Mouse (Mus musculus): ENCODE results near the gene Uba1.
A peak's percentile ranks its signal among the peaks of the same experiment; 100 is the strongest.
"Not testable (repeated sequence)": the region's sequence is repeated elsewhere in the genome, so short reads cannot be mapped to it uniquely, and the experiment has no call there.

Gene Uba1

DNA sequence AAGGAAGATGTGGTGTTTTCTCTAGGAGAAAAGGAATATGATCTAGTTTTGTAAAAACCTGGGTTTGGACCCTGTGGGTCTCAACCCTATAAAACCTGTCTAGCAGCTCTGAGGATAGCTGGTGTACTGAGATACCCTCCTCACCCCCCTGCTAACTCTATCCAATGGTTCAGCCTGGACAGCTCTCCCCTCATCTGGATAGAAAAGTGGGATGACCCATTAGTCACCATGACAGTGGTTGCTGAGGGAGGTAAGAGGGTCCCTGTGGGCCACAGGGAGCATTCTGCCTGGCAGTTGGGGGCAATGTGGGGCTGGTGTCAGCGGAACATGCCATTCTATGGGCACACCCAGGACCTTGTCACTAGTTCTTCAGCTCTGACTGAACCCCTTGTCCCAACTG, 34.5 kb downstream of the Uba1 start:
- Histone ChIP-seq H3K27me3 (ENCODE audit: insufficient read depth, low read length) (no peaks in the 10 kb centered on the region), H3K36me3 (ENCODE audit: insufficient read depth, low read length) (peaks cover 69% of the 10 kb centered on the region), H3K4me1 (replicated peaks; ENCODE audit: low read depth, low read length) (peaks cover 25% of the 10 kb centered on the region), H3K9me3 (ENCODE audit: low read length) (no peaks in the 10 kb centered on the region), H3K4me3 (replicated peaks; ENCODE audit: low read length) (no peak overlapping the region)
- TF ChIP-seq CTCF (conservative IDR thresholded peaks at IDR 0.05; ENCODE audit: low read length) = no peak
- TF ChIP-seq POU5F1 (IDR thresholded peaks at IDR 0.05; ENCODE audit: borderline replicate concordance, low read length) = no peak
- TF ChIP-seq NANOG (IDR thresholded peaks at IDR 0.05; ENCODE audit: borderline replicate concordance, low read length) = no peak

DNA sequence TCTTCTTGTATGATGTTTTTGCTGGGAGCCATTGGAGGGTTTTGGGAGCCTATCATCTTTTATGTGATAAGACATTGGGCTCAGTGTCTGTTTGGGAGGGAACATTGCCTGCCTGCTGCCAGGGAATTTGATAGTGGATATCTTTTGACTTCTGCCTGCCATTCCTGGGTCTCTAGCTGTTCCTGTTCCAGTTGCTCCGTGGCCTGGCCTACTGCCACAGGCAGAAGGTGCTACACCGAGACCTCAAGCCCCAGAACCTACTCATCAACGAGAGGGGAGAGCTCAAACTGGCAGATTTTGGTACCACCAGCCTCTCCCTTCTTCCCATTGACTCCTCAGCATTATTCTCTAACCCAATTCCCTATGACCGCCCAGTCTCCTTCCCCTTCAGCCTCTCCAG, 37.7 kb downstream of the Uba1 start:
- no peak for TF ChIP-seq CTCF (conservative IDR thresholded peaks at IDR 0.05; ENCODE audit: low read length)
- no peak for TF ChIP-seq POU5F1 (IDR thresholded peaks at IDR 0.05; ENCODE audit: borderline replicate concordance, low read length)
- TF ChIP-seq NANOG (IDR thresholded peaks at IDR 0.05; ENCODE audit: borderline replicate concordance, low read length) = no peak
- no peaks in the 10 kb centered on the region for H3K9me3 ChIP-seq (ENCODE audit: low read length)
- H3K36me3 ChIP-seq (ENCODE audit: insufficient read depth, low read length) = peaks cover 93% of the 10 kb centered on the region
- no peak overlapping the region for H3K4me3 ChIP-seq (replicated peaks; ENCODE audit: low read length)
- peaks cover 8% of the 10 kb centered on the region for H3K4me1 ChIP-seq (replicated peaks; ENCODE audit: low read depth, low read length)
- H3K27me3 ChIP-seq (ENCODE audit: insufficient read depth, low read length) = no peaks in the 10 kb centered on the region

DNA sequence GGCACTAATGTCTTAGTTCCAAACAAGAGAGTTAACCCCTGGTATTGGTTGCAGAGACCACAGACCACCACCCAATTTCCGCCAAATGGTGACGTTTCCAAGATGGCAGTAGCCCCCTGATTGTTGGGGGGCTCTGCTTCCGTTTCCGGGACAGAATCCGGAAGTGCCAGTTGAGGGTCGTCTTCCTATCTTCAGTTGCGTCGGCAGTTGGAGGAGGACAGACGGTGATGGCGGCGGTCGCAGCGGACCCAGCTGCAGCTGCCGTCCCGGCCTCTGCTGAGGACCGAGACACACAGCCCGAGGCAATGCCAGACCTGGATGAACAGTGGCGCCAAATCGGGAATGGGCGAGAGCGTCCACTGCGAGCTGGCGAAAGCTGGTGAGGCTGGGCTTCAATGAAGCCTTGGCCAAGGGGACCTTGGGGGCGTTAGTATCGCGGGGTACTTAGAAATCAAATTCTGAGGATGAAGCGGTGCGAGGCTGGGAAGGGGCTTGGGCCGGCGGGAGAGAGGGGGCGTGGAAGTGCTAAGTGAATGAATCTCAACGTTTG, 45.7 kb downstream of the Uba1 start, which contains the start of gene Usp11:
Gene Usp11, plus strand, starts transcription at position 166 of the 550 bp plus-strand sequence.
- Histone ChIP-seq H3K27me3 (ENCODE audit: insufficient read depth, low read length) (no peaks in the 10 kb centered on the region), H3K36me3 (ENCODE audit: insufficient read depth, low read length) (peaks cover 33% of the 10 kb centered on the region), H3K4me1 (replicated peaks; ENCODE audit: low read depth, low read length) (peaks cover 28% of the 10 kb centered on the region), H3K4me3 (replicated peaks; ENCODE audit: low read length) (peak within 1 kb of the TSS; percentile 86), H3K9me3 (ENCODE audit: low read length) (no peaks in the 10 kb centered on the region)
- TF ChIP-seq POU5F1 (IDR thresholded peaks at IDR 0.05; ENCODE audit: borderline replicate concordance, low read length) = no peak
- TF ChIP-seq NANOG (IDR thresholded peaks at IDR 0.05; ENCODE audit: borderline replicate concordance, low read length) = no peak
- no peak for TF ChIP-seq CTCF (conservative IDR thresholded peaks at IDR 0.05; ENCODE audit: low read length)

- no peak for TF ChIP-seq CTCF (conservative IDR thresholded peaks at IDR 0.05; ENCODE audit: low read length)
- no peak for TF ChIP-seq NANOG (IDR thresholded peaks at IDR 0.05; ENCODE audit: borderline replicate concordance, low read length)
- TF ChIP-seq POU5F1 (IDR thresholded peaks at IDR 0.05; ENCODE audit: borderline replicate concordance, low read length) = no peak
- peak overlapping the region; percentile 86 for H3K4me3 ChIP-seq (replicated peaks; ENCODE audit: low read length)
Measured at GRCm38 (mm10) chrX:20704295-20705082, 46.4 kb downstream of the Uba1 start.

DNA sequence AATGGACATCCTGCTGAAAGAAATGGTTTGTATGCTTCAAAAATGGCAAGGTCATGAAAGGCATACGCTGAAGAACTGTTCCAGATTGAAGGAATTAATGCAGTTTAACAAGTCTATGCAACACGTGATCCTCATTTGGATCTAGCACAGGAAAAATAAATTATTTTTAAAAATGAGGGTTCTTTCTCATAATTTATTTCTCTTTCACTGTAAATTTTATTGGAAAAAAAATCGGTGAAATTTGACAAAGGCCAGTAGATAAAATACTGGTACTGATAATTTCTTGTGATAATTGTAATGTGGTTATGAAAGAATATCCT, 46.9 kb downstream of the Uba1 start:
- Histone ChIP-seq H3K27me3 (ENCODE audit: insufficient read depth, low read length) (no peaks in the 10 kb centered on the region), H3K9me3 (ENCODE audit: low read length) (no peaks in the 10 kb centered on the region), H3K4me3 (replicated peaks; ENCODE audit: low read length) (peak overlapping the region; percentile 86), H3K4me1 (replicated peaks; ENCODE audit: low read depth, low read length) (peaks cover 28% of the 10 kb centered on the region), H3K36me3 (ENCODE audit: insufficient read depth, low read length) (peaks cover 23% of the 10 kb centered on the region; the same call in 1 of the 2 replicates)
- TF ChIP-seq CTCF (conservative IDR thresholded peaks at IDR 0.05; ENCODE audit: low read length) (no peak), POU5F1 (IDR thresholded peaks at IDR 0.05; ENCODE audit: borderline replicate concordance, low read length) (no peak), NANOG (IDR thresholded peaks at IDR 0.05; ENCODE audit: borderline replicate concordance, low read length) (no peak)

More at GRCm38 (mm10) chrX:20704295-20705082, 46.4 kb downstream of the Uba1 start:
- Histone ChIP-seq H3K4me1 (replicated peaks; ENCODE audit: low read depth, low read length) (peaks cover 28% of the 10 kb centered on the region), H3K9me3 (ENCODE audit: low read length) (no peaks in the 10 kb centered on the region), H3K36me3 (ENCODE audit: insufficient read depth, low read length) (peaks cover 27% of the 10 kb centered on the region), H3K27me3 (ENCODE audit: insufficient read depth, low read length) (no peaks in the 10 kb centered on the region)

DNA sequence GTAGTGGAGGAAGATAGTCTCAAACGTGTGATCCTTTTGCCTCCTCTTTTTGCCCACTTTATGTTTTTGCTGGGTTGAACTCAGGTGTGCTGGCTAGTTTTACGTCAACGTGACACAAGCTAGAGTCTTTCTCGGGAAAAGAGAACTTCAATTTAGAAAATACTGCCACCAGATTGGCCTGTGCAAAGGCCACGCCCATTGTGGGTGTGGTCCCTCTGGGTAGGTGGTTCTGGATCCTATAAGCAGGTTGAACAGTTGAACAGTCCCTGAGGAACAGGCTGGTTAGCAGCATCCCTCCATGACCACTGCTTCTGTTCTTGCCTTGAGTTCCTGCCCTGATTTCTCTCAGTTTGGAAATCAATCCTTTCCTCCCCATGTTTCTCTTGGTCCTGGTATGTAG, 70.6 kb downstream of the Uba1 start:
- H3K27me3 ChIP-seq (ENCODE audit: insufficient read depth, low read length) = no peaks in the 10 kb centered on the region
- TF ChIP-seq NANOG (IDR thresholded peaks at IDR 0.05; ENCODE audit: borderline replicate concordance, low read length) (no peak), CTCF (conservative IDR thresholded peaks at IDR 0.05; ENCODE audit: low read length) (no peak), POU5F1 (IDR thresholded peaks at IDR 0.05; ENCODE audit: borderline replicate concordance, low read length) (no peak)
- H3K4me1 ChIP-seq (replicated peaks; ENCODE audit: low read depth, low read length) = peaks cover 11% of the 10 kb centered on the region
- H3K4me3 ChIP-seq (replicated peaks; ENCODE audit: low read length) = no peak overlapping the region
- H3K9me3 ChIP-seq (ENCODE audit: low read length) = no peaks in the 10 kb centered on the region
- H3K36me3 ChIP-seq (ENCODE audit: insufficient read depth, low read length) = no peaks in the 10 kb centered on the region

DNA sequence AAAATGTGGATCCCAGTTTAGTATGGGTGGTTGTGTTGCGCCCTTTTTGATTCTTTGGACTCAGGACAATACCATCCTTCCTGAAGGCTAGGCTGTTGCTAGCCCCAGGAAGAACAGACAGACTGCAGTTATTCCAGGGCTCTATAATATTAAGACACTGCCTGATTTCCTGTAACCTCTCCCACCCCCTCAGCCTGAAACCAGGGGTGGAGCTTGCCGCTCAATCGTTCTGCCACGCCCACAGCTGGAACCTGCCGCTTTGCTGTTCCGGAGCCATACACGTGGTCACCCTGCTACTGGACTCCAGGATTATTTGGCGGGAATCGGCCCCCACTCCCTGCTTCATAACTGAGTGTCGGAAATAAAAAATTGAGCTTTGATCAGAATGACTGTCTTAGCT, 71.9 kb downstream of the Uba1 start:
- peaks cover 11% of the 10 kb centered on the region for H3K4me1 ChIP-seq (replicated peaks; ENCODE audit: low read depth, low read length)
- H3K4me3 ChIP-seq (replicated peaks; ENCODE audit: low read length); H3K36me3 ChIP-seq (ENCODE audit: insufficient read depth, low read length); H3K9me3 ChIP-seq (ENCODE audit: low read length); H3K27me3 ChIP-seq (ENCODE audit: insufficient read depth, low read length): not testable (repeated sequence)
